Mouse (Mus musculus) spleen, embryonic (tissue): ENCODE measurements around the gene Por.

ENCODE experiments used
- CTCF ChIA-PET: fragments of 350-600 bp; sonication (Branson Sonifier 250); formaldehyde crosslinking; loops from one replicate; lab custom pipeline; 2022; lab: Charles Lee

The Por gene

GRCm38 (mm10) chr5:135724536-135725322 lies 54.9 kb downstream of the Por start:
- CTCF ChIA-PET: interaction anchor here (1.0 kb wide), 1 partner anchor 25 kb away, joined by 3 read pairs; no protein-coding TSS in a partner anchor

GRCm38 (mm10) chr5:135725391-135725841 lies 55.6 kb downstream of the Por start:
- CTCF ChIA-PET: interaction anchor here (0.6 to 1.0 kb wide), 2 partner anchors 26 to 156 kb away, joined by 3 to 4 read pairs; no protein-coding TSS in a partner anchor

DNA sequence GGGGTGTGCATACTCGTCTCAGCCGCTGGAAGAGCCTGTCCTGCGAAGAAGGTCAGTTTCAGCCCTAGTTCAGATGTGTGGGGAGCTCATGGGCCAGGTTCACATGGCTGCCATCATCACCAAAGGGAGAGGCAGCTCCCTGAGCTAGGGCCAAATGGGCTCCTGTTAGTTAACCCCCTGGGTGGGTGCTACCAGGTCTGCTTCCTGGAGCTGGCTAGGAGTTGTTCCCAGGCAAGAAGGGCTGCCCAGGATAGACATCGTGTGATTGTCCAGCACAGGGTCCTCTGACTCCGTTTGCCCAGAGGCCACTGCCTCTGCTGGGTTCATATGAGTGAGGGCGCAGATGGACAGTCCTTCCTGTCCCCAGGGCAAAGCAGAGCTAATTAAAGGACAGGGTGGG lies 56.2 kb downstream of the Por start:
- CTCF ChIA-PET: interaction anchor here (0.6 kb wide), 1 partner anchor 156 kb away, joined by 4 read pairs; no protein-coding TSS in a partner anchor

DNA sequence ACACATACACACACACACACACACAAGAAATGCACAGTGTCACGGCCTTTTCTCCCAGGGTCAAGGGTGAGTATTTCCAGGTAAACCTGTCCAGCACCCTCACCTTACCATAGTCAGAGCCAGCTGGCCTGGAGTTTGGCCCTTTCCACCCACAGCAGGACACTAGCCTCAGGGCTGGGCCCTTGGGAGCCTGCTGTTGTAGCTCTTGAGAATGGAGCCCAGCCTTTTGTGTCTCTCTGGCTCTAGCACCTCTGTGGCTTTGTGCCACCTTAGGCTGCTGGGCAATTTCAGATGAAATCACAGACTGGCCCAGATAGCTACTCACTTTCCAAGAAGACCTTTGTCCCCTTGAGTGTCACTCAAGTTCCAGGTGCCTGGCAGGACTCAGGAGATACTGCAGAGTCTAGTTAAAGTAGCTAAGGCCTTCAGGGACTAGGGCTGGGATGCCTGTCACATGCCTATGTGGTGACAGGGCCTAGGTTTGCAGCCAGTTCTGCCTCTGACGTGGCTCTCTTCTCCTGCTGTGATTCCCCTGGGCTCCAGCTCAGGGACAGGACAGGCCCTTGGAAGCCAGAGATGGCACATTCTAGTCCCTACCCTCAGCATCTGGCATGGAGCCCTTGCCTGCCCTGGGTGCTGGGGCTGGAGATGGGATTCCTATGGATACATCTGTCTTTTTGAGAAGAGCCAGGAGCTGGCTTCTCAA lies 57.0 kb downstream of the Por start:
- CTCF ChIA-PET: interaction anchor here (0.6 kb wide), 2 partner anchors 22 to 34 kb away, joined by 3 to 4 read pairs; no protein-coding TSS in a partner anchor

DNA sequence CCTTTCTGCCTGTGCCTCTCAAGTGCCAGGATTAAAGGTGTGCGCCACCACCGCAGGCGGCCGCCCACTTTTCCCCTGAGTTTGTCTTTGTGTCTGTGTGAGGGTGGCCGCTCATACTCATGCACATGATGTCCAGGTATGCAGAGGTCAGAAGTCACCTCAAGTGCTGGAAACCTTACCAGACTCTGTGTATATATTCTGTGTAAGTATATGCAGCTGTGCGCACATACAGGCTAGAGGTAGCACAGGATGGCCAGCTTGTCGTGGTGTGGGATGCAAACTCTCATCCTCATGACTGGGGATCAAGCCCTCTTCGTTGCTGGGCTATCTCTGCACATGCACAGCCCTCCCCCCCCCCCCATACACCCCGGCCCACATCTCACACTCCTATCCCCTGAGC lies 58.0 kb downstream of the Por start:
- CTCF ChIA-PET: interaction anchor here (0.6 kb wide), 1 partner anchor 79 kb away, joined by 5 read pairs; no protein-coding TSS in a partner anchor

DNA sequence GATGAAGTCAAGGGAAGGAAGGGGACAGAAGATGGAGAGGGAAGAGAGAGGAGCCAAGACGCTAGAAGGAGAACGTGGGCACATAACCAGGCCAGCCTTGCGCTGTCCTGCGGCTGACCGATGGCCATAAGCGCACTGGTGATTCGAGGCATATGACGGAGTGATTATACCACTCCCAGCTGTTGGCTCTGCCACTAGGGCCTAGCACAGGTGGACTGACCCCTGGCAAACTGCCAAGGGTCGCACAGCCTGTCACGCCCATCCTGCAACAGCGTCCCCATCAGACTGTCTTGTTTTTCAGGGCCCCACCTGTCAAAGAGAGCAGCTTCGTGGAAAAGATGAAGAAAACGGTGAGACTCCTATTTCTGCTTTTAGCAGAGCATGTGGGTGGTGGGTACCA lies 58.5 kb downstream of the Por start:
- CTCF ChIA-PET: no interaction called here

DNA sequence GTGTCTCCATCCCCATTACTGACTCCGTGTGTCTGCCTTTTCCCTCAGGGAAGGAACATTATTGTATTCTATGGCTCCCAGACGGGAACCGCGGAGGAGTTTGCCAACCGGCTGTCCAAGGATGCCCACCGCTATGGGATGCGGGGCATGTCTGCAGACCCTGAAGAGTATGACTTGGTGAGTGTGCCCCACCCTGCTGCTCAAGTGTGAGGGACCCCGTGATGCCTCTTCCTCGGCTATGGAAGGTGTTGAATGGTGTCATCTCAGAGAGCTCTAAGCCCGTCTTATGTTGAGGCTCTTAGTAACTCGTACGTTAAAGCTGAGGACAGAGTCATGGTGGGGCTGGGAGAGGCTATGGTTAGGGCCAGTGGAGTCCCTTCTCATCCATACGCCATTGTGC lies 59.5 kb downstream of the Por start:
- CTCF ChIA-PET: interaction anchor here (0.5 kb wide), 1 partner anchor 372 kb away, joined by 11 read pairs; no protein-coding TSS in a partner anchor

DNA sequence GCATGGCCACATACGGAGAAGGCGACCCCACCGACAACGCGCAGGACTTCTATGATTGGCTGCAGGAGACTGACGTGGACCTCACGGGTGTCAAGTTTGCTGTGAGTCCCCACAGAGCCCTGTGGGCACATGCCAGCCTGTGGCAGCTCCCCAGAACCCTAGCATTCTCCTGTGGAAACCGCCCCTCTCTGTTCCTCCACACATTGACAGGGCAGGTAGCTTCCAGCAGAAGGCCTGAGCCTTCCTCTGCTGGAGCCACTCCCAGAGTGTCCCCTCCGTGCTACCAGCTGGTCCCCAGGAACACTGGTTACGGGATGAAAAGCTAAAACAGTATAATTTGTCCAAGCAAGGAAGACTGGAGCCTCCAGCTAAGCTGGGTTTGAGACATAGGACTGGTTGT lies 60.4 kb downstream of the Por start:
- CTCF ChIA-PET: no interaction called here

DNA sequence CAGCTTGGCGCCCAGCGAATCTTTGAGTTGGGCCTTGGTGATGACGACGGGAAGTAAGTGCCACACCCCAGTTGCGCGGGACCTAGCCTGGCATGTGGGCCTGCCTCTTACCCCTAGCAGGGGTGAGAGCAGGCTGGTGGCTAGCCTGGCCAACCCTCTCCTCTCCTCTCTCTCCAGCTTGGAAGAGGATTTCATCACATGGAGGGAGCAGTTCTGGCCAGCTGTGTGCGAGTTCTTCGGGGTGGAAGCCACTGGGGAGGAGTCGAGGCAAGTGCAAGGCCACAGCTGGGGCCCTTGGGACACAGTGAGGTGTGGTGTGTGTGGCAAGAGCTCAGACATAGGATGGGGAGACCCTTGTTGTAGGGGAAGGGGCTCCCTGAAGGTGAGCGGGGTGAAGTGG lies 61.1 kb downstream of the Por start:
- CTCF ChIA-PET: no interaction called here

DNA sequence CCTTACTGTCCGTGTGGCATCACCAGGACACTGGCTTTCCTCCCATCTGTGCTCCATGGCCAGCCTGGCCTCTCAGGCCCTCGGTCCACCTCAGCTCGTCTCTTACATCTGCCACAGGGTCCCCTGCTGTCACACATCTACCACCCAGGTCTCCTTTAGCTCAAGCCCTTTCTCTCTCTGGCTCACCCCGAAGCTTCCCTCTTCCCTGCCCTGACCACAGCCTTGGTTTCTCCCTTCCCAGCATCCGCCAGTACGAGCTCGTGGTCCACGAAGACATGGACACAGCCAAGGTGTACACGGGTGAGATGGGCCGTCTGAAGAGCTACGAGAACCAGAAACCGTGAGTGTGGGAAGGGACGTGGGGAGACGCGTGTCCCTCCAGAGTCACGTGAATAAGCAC lies 61.5 kb downstream of the Por start:
- CTCF ChIA-PET: no interaction called here

DNA sequence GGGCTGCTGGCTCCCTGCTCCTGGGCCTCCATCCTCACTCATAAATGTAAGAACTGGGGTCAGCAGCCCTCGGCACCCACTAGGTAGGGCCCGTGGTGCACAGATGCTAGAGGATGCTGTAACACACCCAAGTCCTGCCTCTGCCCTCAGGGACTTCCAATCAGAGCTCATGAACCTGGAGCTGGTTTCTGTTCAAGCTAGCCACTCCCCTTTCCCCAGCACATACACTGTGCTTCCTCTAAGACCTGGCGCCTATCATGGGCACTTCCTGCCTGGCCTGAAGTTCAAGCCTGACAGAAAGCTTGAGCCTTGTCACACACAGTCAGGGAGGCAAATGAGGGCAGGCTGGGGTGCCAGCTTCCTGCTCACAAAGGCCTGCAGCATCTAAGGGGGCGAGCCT lies 63.2 kb downstream of the Por start:
- CTCF ChIA-PET: no interaction called here

GRCm38 (mm10) chr5:135734057-135734680 lies 64.3 kb downstream of the Por start:
- CTCF ChIA-PET: no interaction called here

DNA sequence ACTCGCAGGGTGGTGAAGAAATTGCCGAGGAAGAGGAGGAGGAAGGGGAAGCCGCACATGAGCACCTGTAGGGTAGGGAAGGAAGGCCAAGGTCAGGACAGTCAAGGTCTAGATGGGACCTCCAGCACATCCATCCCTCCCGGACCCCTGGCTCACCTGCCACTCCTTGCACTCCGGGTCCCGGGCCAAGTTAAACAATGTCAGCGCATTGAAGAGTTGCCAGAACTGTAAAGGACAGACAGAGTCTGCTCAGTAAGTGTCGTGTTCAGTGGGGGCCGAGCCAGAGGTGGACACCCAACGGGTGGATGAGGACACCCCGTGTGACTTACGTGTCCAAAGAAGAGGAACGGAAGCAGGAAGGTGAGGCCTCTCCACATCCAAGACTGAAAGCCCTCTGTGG lies 65.9 kb downstream of the Por start:
- CTCF ChIA-PET: no interaction called here

DNA sequence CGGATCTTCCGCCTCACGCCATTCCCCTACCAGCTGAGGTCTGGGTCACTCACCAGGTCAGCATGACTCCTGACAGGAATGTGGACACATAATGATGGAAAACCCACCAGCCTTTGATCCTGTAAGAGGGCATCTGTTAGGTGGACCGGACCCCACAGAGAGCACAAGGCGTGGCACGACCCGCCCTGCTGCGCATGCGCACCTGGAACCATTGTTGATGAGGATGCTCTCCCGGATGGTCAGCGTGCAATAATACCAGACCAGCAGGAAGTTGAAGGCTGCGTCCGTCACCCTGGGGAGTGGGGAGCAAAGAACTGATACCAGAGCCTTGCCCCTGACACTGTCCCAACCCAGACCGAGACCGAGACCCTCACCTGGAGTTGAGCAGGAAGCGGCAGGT lies 66.7 kb downstream of the Por start:
- CTCF ChIA-PET: interaction anchor here (0.6 kb wide), 1 partner anchor 618 kb away, joined by 18 read pairs; no protein-coding TSS in a partner anchor

GRCm38 (mm10) chr5:135737154-135737553 lies 67.3 kb downstream of the Por start:
- CTCF ChIA-PET: no interaction called here

GRCm38 (mm10) chr5:135738266-135738665 lies 68.4 kb downstream of the Por start:
- CTCF ChIA-PET: no interaction called here

DNA sequence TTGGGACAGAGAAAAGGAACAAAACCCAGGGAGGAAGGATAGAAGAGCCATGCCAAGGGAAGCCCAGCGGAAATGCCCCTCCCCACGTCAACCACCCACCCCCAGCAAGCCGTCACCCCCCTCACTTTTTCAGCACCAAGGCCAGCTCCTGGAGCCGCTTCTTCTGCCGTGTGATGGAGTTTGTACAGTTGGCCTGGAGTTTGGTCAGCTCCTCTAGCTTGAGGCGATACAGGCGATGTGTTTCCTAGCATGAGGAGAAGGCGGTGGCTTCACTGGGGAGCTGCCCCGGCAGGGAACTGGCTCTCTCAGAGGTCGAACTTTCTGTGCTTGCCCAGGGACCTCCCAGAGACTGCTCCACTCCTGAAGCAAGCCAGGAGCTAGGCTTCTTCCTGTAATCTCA lies 72.3 kb downstream of the Por start:
- CTCF ChIA-PET: interaction anchor here (0.5 to 0.6 kb wide), 2 partner anchors 22 to 376 kb away, joined by 4 to 5 read pairs; no protein-coding TSS in a partner anchor

GRCm38 (mm10) chr5:135742941-135743740 lies 73.3 kb downstream of the Por start:
- CTCF ChIA-PET: no interaction called here

- CTCF ChIA-PET: interaction anchor here (0.6 to 0.7 kb wide), 3 partner anchors 19 to 167 kb away, joined by 3 read pairs; no protein-coding TSS in a partner anchor
Measured at GRCm38 (mm10) chr5:135743741-135744609, 74.1 kb downstream of the Por start, which contains the start of gene Tmem120a. Gene Tmem120a, minus strand, starts transcription at chr5:135744448.

DNA sequence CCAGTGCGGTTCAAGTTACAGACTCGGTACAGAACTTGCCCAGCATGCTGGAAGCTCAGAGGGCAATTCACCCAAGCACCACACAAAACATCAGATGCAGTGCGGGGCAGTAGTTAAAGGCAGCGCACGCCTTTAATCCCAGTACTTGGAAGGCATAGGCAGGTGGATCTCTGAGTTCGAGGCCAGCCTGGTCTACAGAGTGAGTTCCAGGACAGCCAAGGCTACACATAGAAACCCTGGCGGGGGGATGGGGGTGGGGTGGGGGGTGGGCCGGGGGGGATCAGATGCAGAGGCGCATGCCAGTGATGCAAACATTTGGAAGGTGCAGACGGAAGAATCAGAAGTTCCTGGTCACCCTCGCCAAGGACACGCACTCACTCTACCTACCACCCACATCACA lies 74.9 kb downstream of the Por start:
- CTCF ChIA-PET: interaction anchor here (0.5 to 0.6 kb wide), 2 partner anchors 168 to 556 kb away, joined by 3 to 5 read pairs; no protein-coding TSS in a partner anchor
